Mouse (Mus musculus) spleen, postnatal 4 days (tissue): Measurements from ENCODE around the gene Gm20929.
"Not testable (repeated sequence)": the region's sequence is repeated elsewhere in the genome, so short reads cannot be mapped to it uniquely, and the experiment has no call there.

Experiments
- DNase-seq, 2 experiments: peaks; one replicate each; pipeline ENCODE4 v3.0.0; 2022; ENCODE audit warnings: low spot score in 2 of 2

Gm20929 gene

GRCm38 (mm10) chrY:53843649-53844048, at the start of gene Gm20929:
Gene Gm20929 (plus strand): TSS chrY:53843949.
- not testable (repeated sequence) for DNase-seq
